Mouse (Mus musculus) liver, embryonic 11.5 days (tissue): Measurements from ENCODE around the gene Rad23b. TPM values are rescaled to one million over a fixed set of nuclear protein-coding genes. Genes with fewer than 3 reads are reported as not detected.
"Not testable (repeated sequence)": the region's sequence is repeated elsewhere in the genome, so short reads cannot be mapped to it uniquely, and the experiment has no call there.

ENCODE experiments used
- ATAC-seq: fragments of 200-750 bp; cut with Nextera tagmentation; replicated peaks from 2 replicates; pipeline ENCODE4 v1.8.0; 2017; ENCODE audit warnings: moderate number of reproducible peaks, mild to moderate bottlenecking, moderate TSS enrichment, moderate library complexity; ENCODE audit not compliant: low FRiP score
- DNase-seq: peaks from one replicate; pipeline ENCODE4 v3.0.0-alpha.2; 2017; ENCODE audit warnings: low spot score
- H3K27ac ChIP-seq: fragments of 300-500 bp; sonication (generic); 2 replicates; pipeline ENCODE4 v1.5.1; 2014; ENCODE audit warnings: mild to moderate bottlenecking, low read depth, low read length, control low read depth
- H3K27me3 ChIP-seq: fragments of 300-500 bp; sonication (generic); replicated peaks from 2 replicates; pipeline ENCODE4 v1.6.1; 2014; ENCODE audit warnings: low read length, mixed read lengths; ENCODE audit not compliant: control insufficient read depth, insufficient read depth
- H3K36me3 ChIP-seq: fragments of 300-500 bp; sonication (generic); 2 replicates; pipeline ENCODE4 v1.6.1; 2014; ENCODE audit warnings: mild to moderate bottlenecking, low read length, moderate library complexity, mixed read lengths; ENCODE audit not compliant: control insufficient read depth, insufficient read depth
- H3K4me1 ChIP-seq: fragments of 300-500 bp; sonication (generic); replicated peaks from 2 replicates; pipeline ENCODE4 v1.6.1; 2014; ENCODE audit warnings: low read length, mixed read lengths; ENCODE audit not compliant: control insufficient read depth, insufficient read depth
- H3K4me2 ChIP-seq: fragments of 300-500 bp; sonication (generic); 2 replicates; pipeline ENCODE4 v1.6.1; 2014; ENCODE audit warnings: mild to moderate bottlenecking, control low read depth, moderate library complexity
- H3K4me3 ChIP-seq: fragments of 300-500 bp; sonication (generic); 2 replicates; pipeline ENCODE4 v1.5.1; 2014; ENCODE audit warnings: low read depth, low read length, control low read depth
- H3K9ac ChIP-seq: fragments of 300-500 bp; sonication (generic); 2 replicates; pipeline ENCODE4 v1.6.1; 2014; ENCODE audit warnings: low read depth, low read length, control low read depth
- H3K9me3 ChIP-seq: fragments of 300-500 bp; sonication (generic); 2 replicates; pipeline ENCODE4 v1.6.1; 2016; ENCODE audit warnings: low read length, inconsistent platforms, mixed read lengths; ENCODE audit not compliant: control insufficient read depth
- WGBS: fragments of 180-500 bp; shearing (Covaris S2); extraction: QIAGEN DNeasy Blood & Tissue Kit; methylation state at CpG from one replicate; pipeline ENCODE4 v1.1.7; 2014; 5-methylcytosine and 5-hydroxymethylcytosine counted together
- polyA plus RNA-seq: library from polyadenylated mRNA; unstranded; fragments of >200 nt; fragmentation: Nextera tagmentation; extraction: Ambion mirVana; gene quantifications from 2 replicates; pipeline ENCODE4 v1.2.1, GENCODE M21; 2014

Gene Rad23b
- polyA plus RNA-seq, 1 experiment from 2014 or later, result 67.9 TPM

DNA sequence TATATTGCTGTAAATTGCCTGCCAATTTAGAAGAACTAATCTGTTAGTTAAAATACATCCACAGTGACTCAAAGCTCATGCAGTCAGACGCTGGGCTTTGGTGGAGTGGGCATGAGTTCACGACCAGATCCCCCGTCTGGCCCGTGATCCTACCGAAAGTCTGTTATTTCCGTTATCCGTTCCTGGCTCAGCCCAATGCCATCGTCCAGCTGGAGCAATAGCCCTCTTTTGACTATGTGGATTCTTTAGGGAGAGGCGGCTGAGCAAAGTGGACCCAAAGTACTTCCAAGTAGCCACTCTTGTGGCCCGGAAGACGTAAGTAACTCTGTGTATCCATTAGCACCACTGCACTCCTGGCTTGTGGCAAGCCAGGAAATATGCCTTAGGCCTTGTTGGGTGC lies 49.1 kb downstream of the Rad23b start:
- WGBS, result 79% methylated on average over 11 of the region's 11 CpGs
- no peaks in the 10 kb centered on the region for H3K4me1 ChIP-seq
- DNase-seq (no peak), ATAC-seq (no peak)
- H3K9ac ChIP-seq, result no peak overlapping the region
- no peaks in the 10 kb centered on the region for H3K27me3 ChIP-seq
- H3K9me3 ChIP-seq, result no peaks in the 10 kb centered on the region; the same call in 1 of the 2 replicates
- no peak overlapping the region for H3K27ac ChIP-seq
- no peak overlapping the region for H3K4me2 ChIP-seq
- H3K36me3 ChIP-seq, result no peaks in the 10 kb centered on the region
- no peak overlapping the region for H3K4me3 ChIP-seq

GRCm38 (mm10) chr4:55405329-55405728 lies 55.5 kb downstream of the Rad23b start:
- 68% methylated on average over 3 of the region's 3 CpGs for WGBS

GRCm38 (mm10) chr4:55406558-55406957 lies 56.7 kb downstream of the Rad23b start:
- DNase-seq (no peak), ATAC-seq (no peak)
- whole genome bisulfite sequencing, result 82% methylated on average over 1 of the region's 1 CpGs

More at GRCm38 (mm10) chr4:55405329-55405728, 55.5 kb downstream of the Rad23b start:
- H3K27me3 ChIP-seq, result no peaks in the 10 kb centered on the region
- H3K36me3 ChIP-seq, result no peaks in the 10 kb centered on the region
- H3K27ac ChIP-seq, result no peak overlapping the region
- no peak overlapping the region for H3K4me3 ChIP-seq
- H3K4me2 ChIP-seq, result no peak overlapping the region
- H3K4me1 ChIP-seq, result no peaks in the 10 kb centered on the region
- no peak overlapping the region for H3K9ac ChIP-seq
- H3K9me3 ChIP-seq, result no peaks in the 10 kb centered on the region; the same call in 1 of the 2 replicates
- no peak for DNase-seq
- no peak for ATAC-seq

GRCm38 (mm10) chr4:55408081-55408480 lies 58.2 kb downstream of the Rad23b start:
- no peak overlapping the region for H3K27ac ChIP-seq
- WGBS, result 43% methylated on average over 2 of the region's 2 CpGs
- H3K27me3 ChIP-seq, result no peaks in the 10 kb centered on the region
- no peak overlapping the region for H3K9ac ChIP-seq
- no peak overlapping the region for H3K4me3 ChIP-seq
- H3K4me2 ChIP-seq, result no peak overlapping the region
- no peaks in the 10 kb centered on the region for H3K36me3 ChIP-seq
- H3K9me3 ChIP-seq, result no peaks in the 10 kb centered on the region
- ATAC-seq (no peak), DNase-seq (no peak)
- H3K4me1 ChIP-seq, result no peaks in the 10 kb centered on the region

More at GRCm38 (mm10) chr4:55406558-55406957, 56.7 kb downstream of the Rad23b start:
- no peak overlapping the region for H3K4me2 ChIP-seq
- no peak overlapping the region for H3K9ac ChIP-seq
- H3K36me3 ChIP-seq, result no peaks in the 10 kb centered on the region
- H3K27ac ChIP-seq, result no peak overlapping the region
- no peaks in the 10 kb centered on the region for H3K9me3 ChIP-seq
- no peaks in the 10 kb centered on the region for H3K4me1 ChIP-seq
- no peaks in the 10 kb centered on the region for H3K27me3 ChIP-seq
- H3K4me3 ChIP-seq, result no peak overlapping the region

DNA sequence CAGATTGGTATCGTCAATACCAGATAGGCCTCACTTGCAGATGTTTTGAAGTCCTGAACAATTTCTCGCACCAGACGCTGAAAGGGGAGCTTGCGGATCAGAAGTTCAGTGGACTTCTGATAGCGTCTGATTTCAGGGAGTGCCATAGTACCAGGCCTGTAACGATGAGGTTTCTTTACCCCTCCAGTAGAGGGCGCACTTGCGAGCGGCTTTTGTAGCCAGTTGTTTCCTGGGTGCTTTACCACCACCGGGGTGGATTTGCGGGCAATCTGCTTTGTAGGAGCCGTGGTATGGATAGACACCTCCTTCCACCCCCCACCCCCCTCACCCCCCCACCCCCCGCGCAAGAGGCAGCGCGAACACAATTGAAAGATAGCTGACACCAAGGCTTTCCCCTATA lies 59.2 kb downstream of the Rad23b start:
- H3K4me3 ChIP-seq, result no peak overlapping the region
- H3K4me1 ChIP-seq, result no peaks in the 10 kb centered on the region
- DNase-seq (no peak), ATAC-seq (no peak)
- H3K4me2 ChIP-seq, result no peak overlapping the region
- no peak overlapping the region for H3K27ac ChIP-seq
- 92% methylated on average over 16 of the region's 16 CpGs for WGBS
- H3K36me3 ChIP-seq, result no peaks in the 10 kb centered on the region
- H3K9me3 ChIP-seq, result no peaks in the 10 kb centered on the region
- no peak overlapping the region for H3K9ac ChIP-seq
- H3K27me3 ChIP-seq, result no peaks in the 10 kb centered on the region

DNA sequence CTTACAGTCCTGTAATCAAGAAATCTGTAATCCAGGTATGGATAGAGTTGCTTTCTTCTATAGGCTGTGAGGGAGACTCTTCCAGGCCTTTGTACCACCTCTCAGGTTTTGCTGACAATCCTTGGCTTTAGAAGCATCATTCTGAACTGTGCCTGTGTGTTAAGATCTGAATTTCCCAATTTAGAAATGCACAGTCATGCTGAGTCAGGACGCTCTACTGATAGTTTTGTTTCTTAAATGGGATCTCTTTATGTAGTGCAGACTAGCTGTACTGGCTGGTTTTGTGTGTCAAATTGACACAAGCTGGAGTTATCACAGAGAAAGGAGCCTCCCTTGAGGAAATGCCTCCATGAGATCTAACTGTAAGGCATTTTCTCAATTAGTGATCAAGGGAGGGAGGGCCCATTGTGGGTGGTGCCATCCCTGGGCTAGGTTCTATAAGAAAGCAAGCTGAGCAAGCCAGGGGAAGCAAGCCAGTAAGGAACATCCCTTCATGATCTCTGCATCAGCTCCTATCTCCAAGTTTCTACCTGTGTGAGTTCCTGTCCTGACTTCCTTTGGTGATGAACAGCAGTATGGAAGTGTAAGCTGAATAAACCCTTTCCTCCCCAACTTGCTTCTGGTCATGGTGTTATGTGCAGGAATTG lies 59.9 kb downstream of the Rad23b start:
- not testable (repeated sequence) for H3K27me3 ChIP-seq, H3K4me1 ChIP-seq, H3K9me3 ChIP-seq, H3K4me2 ChIP-seq, H3K4me3 ChIP-seq, DNase-seq, H3K36me3 ChIP-seq, H3K9ac ChIP-seq, H3K27ac ChIP-seq
- ATAC-seq, result peak; percentile 64; the same call in 1 of the 2 replicates
- 61% methylated on average over 1 of the region's 1 CpGs for WGBS

GRCm38 (mm10) chr4:55415864-55416263 lies 66.0 kb downstream of the Rad23b start:
- Histone ChIP-seq H3K27me3 (no peaks in the 10 kb centered on the region), H3K4me3 (no peak overlapping the region), H3K9ac (no peak overlapping the region), H3K4me1 (no peaks in the 10 kb centered on the region), H3K27ac (no peak overlapping the region), H3K36me3 (no peaks in the 10 kb centered on the region), H3K4me2 (no peak overlapping the region), H3K9me3 (no peaks in the 10 kb centered on the region)
- 61% methylated on average over 3 of the region's 3 CpGs for WGBS
- ATAC-seq, result no peak
- DNase-seq, result no peak

- DNase-seq, result no peak
- no peak for ATAC-seq
- no peak overlapping the region for H3K9ac ChIP-seq
- no peaks in the 10 kb centered on the region for H3K27me3 ChIP-seq
- no peaks in the 10 kb centered on the region for H3K9me3 ChIP-seq
- H3K4me2 ChIP-seq, result no peak overlapping the region
- H3K36me3 ChIP-seq, result no peaks in the 10 kb centered on the region
- H3K4me3 ChIP-seq, result no peak overlapping the region
- no peak overlapping the region for H3K27ac ChIP-seq
- no peaks in the 10 kb centered on the region for H3K4me1 ChIP-seq
- 51% methylated on average over 4 of the region's 4 CpGs for WGBS
Observed at GRCm38 (mm10) chr4:55426250-55426649, 76.4 kb downstream of the Rad23b start.
